Mouse (Mus musculus): Measurements from ENCODE around the gene Btbd10.

- TF ChIP-seq GATA1 (IDR thresholded peaks at IDR 0.05; ENCODE audit: borderline replicate concordance, low read length) (no peak), FLI1 (IDR thresholded peaks at IDR 0.05; ENCODE audit: low read length) (no peak)
Observed at GRCm38 (mm10) chr7:113277245-113277644, 91.9 kb downstream of the Btbd10 start.
